Mouse (Mus musculus) heart, adult 18-20 months (tissue): ENCODE data around the gene Mrpl14. TPM values are rescaled to one million over a fixed set of nuclear protein-coding genes. Genes with fewer than 3 reads are reported as not detected.

Source experiments
- total RNA-seq, 2 experiments: library from RNA; stranded (reverse); gene quantifications; 2 replicates each; pipeline ENCODE4 v1.2.3; 2021

Gene Mrpl14
- total RNA-seq, 2 experiments from 2014 or later: 160 to 167 TPM

Other genes starting within 250 kb of the Mrpl14 start
- under 1 TPM in 1 of 2 experiments, not detected in 1; 0.33 TPM for gene Spats1, start 210.9 kb upstream of the Mrpl14 start, total RNA-seq
- gene Aars2, start 179.5 kb upstream of the Mrpl14 start, total RNA-seq: 10 to 100 TPM; 17.7 to 19.7 TPM
- not detected for gene Tcte1, start 162.9 kb upstream of the Mrpl14 start, total RNA-seq
- gene Tmem151b, start 136.6 kb upstream of the Mrpl14 start, total RNA-seq: under 1 TPM in 1 of 2 experiments, not detected in 1; 0.05 TPM
- 1 to 10 TPM; 1.2 to 3.1 TPM for gene Nfkbie, start 130.6 kb upstream of the Mrpl14 start, total RNA-seq
- gene Slc35b2, start 122.4 kb upstream of the Mrpl14 start, total RNA-seq: 10 to 100 TPM; 23.4 to 26.0 TPM
- 1,000 to 10,000 TPM; 1,354 to 1,581 TPM for gene Hsp90ab1, start 113.1 kb upstream of the Mrpl14 start, total RNA-seq
- 10 to 100 TPM; 65.0 to 67.4 TPM for gene Slc29a1, start 86.7 kb upstream of the Mrpl14 start, total RNA-seq
- not detected for gene Mymx, start 84.2 kb upstream of the Mrpl14 start, total RNA-seq
- gene Capn11, start 27.0 kb upstream of the Mrpl14 start, total RNA-seq: under 1 TPM; 0.17 to 0.57 TPM
- 10 to 100 TPM; 91.7 to 95.7 TPM for gene Tmem63b, start 583 bp downstream of the Mrpl14 start, total RNA-seq
- 1 to 10 TPM in 1 of 2 experiments, not detected in 1; 1.3 TPM for gene 1600014C23Rik, start 47.5 kb downstream of the Mrpl14 start, total RNA-seq